Mouse (Mus musculus) embryonic facial prominence, embryonic 11.5 days (tissue): Measurements from ENCODE around the gene Nab1. TPM values are rescaled to one million over a fixed set of nuclear protein-coding genes. Genes with fewer than 3 reads are reported as not detected.

Experiments used
- ATAC-seq: fragments of 200-750 bp; cut with Nextera tagmentation; replicated peaks from 2 replicates; pipeline ENCODE4 v1.8.0; 2017; ENCODE audit warnings: low read depth; ENCODE audit not compliant: insufficient number of reproducible peaks, low FRiP score, low TSS enrichment
- DNase-seq: peaks from one replicate; pipeline ENCODE4 v3.0.0-alpha.2; 2015; ENCODE audit warnings: low spot score
- H3K27ac ChIP-seq: fragments of 300-500 bp; sonication (generic); replicated peaks from 2 replicates; pipeline ENCODE4 v1.5.1; 2014; ENCODE audit warnings: mild to moderate bottlenecking, low read depth, low read length, control low read depth
- H3K27me3 ChIP-seq: fragments of 300-500 bp; sonication (generic); 2 replicates; pipeline ENCODE4 v1.6.1; 2014; ENCODE audit warnings: mild to moderate bottlenecking, low read length, moderate library complexity, mixed read lengths; ENCODE audit not compliant: control insufficient read depth, insufficient read depth
- H3K36me3 ChIP-seq: fragments of 300-500 bp; sonication (generic); replicated peaks from 2 replicates; pipeline ENCODE4 v1.6.1; 2014; ENCODE audit warnings: low read depth, mild to moderate bottlenecking, low read length, moderate library complexity, mixed read lengths; ENCODE audit not compliant: control insufficient read depth, insufficient read depth
- H3K4me1 ChIP-seq: fragments of 300-500 bp; sonication (generic); 2 replicates; pipeline ENCODE4 v1.6.1; 2014; ENCODE audit warnings: low read length, mixed read lengths; ENCODE audit not compliant: control insufficient read depth, insufficient read depth
- H3K4me2 ChIP-seq: fragments of 300-500 bp; sonication (generic); 2 replicates; pipeline ENCODE4 v1.6.1; 2014; ENCODE audit warnings: low read depth, mild to moderate bottlenecking, control low read depth, low read length, moderate library complexity
- H3K4me3 ChIP-seq: fragments of 300-500 bp; sonication (generic); 2 replicates; pipeline ENCODE4 v1.5.1; 2014; ENCODE audit warnings: low read depth, low read length, control low read depth
- H3K9ac ChIP-seq: fragments of 300-500 bp; sonication (generic); replicated peaks from 2 replicates; pipeline ENCODE4 v1.6.1; 2014; ENCODE audit warnings: mild to moderate bottlenecking, control low read depth, low read length
- H3K9me3 ChIP-seq: fragments of 300-500 bp; sonication (generic); replicated peaks from 2 replicates; pipeline ENCODE4 v1.6.1; 2016; ENCODE audit warnings: mild to moderate bottlenecking, low read length, inconsistent platforms, mixed read lengths; ENCODE audit not compliant: control insufficient read depth
- WGBS: fragments of 180-500 bp; shearing (Covaris S2); extraction: QIAGEN DNeasy Blood & Tissue Kit; methylation state at CpG from one replicate; pipeline ENCODE4 v1.1.7; 2014; 5-methylcytosine and 5-hydroxymethylcytosine counted together
- polyA plus RNA-seq: library from polyadenylated mRNA; unstranded; fragments of >200 nt; fragmentation: Nextera tagmentation; extraction: Ambion mirVana; gene quantifications from 2 replicates; pipeline ENCODE4 v1.2.1, GENCODE M21; 2014

Nab1 gene
- polyA plus RNA-seq, 1 experiment from 2014 or later, result 6.3 TPM

GRCm38 (mm10) chr1:52422137-52422536 lies 78.3 kb downstream of the Nab1 start:
- Histone ChIP-seq H3K9ac (no peak overlapping the region), H3K27ac (no peak overlapping the region), H3K36me3 (no peaks in the 10 kb centered on the region), H3K9me3 (no peaks in the 10 kb centered on the region), H3K4me2 (no peak overlapping the region), H3K4me1 (no peaks in the 10 kb centered on the region), H3K4me3 (no peak overlapping the region), H3K27me3 (no peaks in the 10 kb centered on the region)
- no peak for ATAC-seq
- DNase-seq, result no peak
- 81% methylated on average over 3 of the region's 3 CpGs for WGBS

GRCm38 (mm10) chr1:52421623-52422022 lies 78.9 kb downstream of the Nab1 start:
- Histone ChIP-seq H3K27ac (no peak overlapping the region), H3K9ac (no peak overlapping the region), H3K36me3 (no peaks in the 10 kb centered on the region), H3K9me3 (no peaks in the 10 kb centered on the region), H3K4me3 (no peak overlapping the region), H3K27me3 (no peaks in the 10 kb centered on the region), H3K4me2 (no peak overlapping the region), H3K4me1 (no peaks in the 10 kb centered on the region)
- DNase-seq, result no peak
- ATAC-seq, result no peak

- DNase-seq (no peak), ATAC-seq (no peak)
- Histone ChIP-seq H3K36me3 (no peaks in the 10 kb centered on the region), H3K9me3 (no peaks in the 10 kb centered on the region), H3K27ac (no peak overlapping the region), H3K9ac (no peak overlapping the region), H3K4me3 (no peak overlapping the region), H3K4me1 (no peaks in the 10 kb centered on the region), H3K4me2 (no peak overlapping the region), H3K27me3 (no peaks in the 10 kb centered on the region)
- WGBS, result 89% methylated on average over 7 of the region's 7 CpGs
Observed at GRCm38 (mm10) chr1:52419088-52419819, 81.2 kb downstream of the Nab1 start.

Other genes with a start within 250 kb of the Nab1 start
- gene Nemp2, start 130.0 kb upstream of the Nab1 start, polyA plus RNA-seq, result 11.2 and 12.1 TPM in 2 replicates
- gene Mfsd6, start 226.8 kb upstream of the Nab1 start, polyA plus RNA-seq, result 1.4 and 2.1 TPM in 2 replicates